Mouse (Mus musculus) brown adipose tissue, adult 24 weeks (tissue): ENCODE results near the gene Tifa. TPM values are rescaled to one million over a fixed set of nuclear protein-coding genes. Genes with fewer than 3 reads are reported as not detected.

Experiments
- H3K27ac ChIP-seq: fragments of 200-500 bp; replicated peaks from 2 replicates; pipeline ENCODE4 v1.5.1; 2012; ENCODE audit warnings: low read depth, mild to moderate bottlenecking, low read length
- H3K4me1 ChIP-seq: fragments of 200-500 bp; 2 replicates; pipeline ENCODE4 v1.6.1; 2012; ENCODE audit warnings: low read length, mixed read lengths; ENCODE audit not compliant: control insufficient read depth, insufficient read depth, insufficient read length
- H3K4me3 ChIP-seq: fragments of 200-500 bp; 2 replicates; pipeline ENCODE4 v1.5.1; 2012; ENCODE audit warnings: low read depth, mild to moderate bottlenecking, low read length, moderate library complexity; ENCODE audit not compliant: insufficient read depth
- polyA plus RNA-seq: library from polyadenylated mRNA; stranded (reverse); fragments of >200 nt; gene quantifications from 2 replicates; pipeline ENCODE4 v1.2.4, GENCODE M21; 2012; ENCODE audit not compliant: missing spikeins, insufficient read depth, insufficient read length

The Tifa gene
- polyA plus RNA-seq, 1 experiment = 1.8 TPM

DNA sequence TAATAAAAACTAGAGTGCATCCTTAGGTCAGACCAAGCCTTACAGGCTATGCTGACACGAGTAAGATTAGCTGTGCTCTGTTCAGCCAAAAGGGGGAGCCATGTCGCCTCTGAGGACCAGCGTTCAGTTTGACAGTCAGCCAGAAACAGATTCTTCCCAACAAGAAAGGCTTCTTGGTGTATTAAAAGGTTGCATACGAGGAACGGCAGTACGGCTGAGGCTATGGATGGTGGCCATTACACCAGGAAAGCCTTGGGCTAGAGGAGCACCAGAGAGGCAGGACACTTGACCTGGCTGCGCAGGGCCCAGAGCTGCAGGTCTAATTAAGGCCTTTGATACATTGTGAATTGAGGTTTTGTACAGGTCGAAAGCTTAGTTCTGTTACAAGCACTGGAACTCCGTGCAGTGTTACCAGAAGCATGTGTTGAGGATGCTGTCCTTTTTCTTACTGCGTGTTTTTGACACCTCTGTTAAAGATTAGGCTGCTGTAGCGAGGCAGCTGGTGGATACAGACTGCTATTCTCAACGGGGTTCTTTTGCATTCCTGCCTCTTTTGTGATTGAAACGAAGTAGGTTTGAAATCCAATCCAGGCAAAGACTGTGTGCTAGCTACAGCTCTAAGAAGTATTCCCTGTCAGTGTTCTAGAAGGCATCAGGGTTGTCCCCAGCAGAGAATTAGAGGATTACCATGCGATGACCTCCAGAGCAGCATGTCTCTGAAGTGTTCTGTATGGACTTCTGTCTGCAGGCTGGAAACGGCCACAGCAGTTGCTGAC lies 64.0 kb downstream of the Tifa start:
- Histone ChIP-seq H3K4me3 (no peak overlapping the region), H3K4me1 (no peaks in the 10 kb centered on the region), H3K27ac (no peak overlapping the region)

DNA sequence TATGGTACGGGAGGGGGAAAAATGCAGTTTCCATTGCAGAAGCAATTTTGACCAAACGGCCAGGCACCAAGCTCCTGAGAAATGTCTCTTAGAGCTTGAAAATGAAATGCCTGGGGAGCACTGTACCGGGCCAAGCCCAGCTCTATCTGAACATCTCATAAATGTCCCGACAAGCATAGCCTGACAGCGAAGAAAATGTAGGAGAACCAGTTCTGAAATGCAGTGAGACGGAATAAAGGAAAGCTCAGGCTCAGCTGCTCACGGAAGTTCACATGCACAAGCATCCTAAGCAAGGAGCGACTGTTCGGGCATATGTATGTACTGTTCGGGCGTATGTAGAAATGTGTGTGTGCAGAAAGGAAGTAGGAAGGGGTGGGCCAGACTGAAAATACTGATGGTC lies 71.7 kb downstream of the Tifa start:
- H3K4me1 ChIP-seq = no peaks in the 10 kb centered on the region
- H3K27ac ChIP-seq = no peak overlapping the region
- H3K4me3 ChIP-seq = no peak overlapping the region

DNA sequence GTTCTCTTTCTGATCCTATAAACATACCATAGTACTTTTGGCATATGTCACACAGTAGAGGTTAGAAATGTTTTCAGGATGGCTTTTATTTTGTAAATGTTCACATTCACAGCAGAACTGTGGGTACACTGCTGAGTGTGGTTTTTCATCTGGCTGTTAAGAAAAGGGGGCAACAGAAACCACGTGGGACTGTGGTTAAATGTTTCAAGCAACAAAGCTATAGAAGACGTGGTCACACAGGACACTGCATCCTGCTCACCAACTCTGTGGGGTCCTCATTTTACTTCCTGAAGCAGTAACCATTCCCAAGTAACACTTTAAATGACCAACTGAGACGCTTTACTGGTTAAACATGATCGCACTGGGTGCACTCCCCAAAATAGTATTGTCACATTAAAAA lies 72.9 kb downstream of the Tifa start:
- Histone ChIP-seq H3K4me3 (no peak overlapping the region), H3K27ac (no peak overlapping the region), H3K4me1 (no peaks in the 10 kb centered on the region)

DNA sequence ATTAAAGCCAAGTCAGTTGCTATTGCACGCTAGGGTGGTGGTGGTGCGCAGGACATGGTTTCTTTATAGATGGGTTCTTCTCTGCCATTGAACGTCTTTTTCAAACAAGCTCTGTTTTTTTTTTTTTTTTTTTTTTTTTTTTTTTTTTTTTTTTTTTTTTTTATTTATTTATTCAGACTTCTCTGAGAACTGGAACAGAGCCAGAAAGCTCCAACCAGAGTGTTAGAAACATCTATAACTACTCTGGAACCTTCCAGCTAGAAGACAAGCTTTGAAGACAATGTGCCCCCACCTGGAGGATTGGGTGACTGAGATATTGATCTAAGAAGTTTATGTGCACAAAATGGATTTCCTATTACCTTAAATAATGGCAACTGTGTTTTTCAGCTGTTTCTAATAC lies 74.0 kb downstream of the Tifa start:
- H3K27ac ChIP-seq = no peak overlapping the region
- H3K4me3 ChIP-seq = no peak overlapping the region
- no peaks in the 10 kb centered on the region for H3K4me1 ChIP-seq

DNA sequence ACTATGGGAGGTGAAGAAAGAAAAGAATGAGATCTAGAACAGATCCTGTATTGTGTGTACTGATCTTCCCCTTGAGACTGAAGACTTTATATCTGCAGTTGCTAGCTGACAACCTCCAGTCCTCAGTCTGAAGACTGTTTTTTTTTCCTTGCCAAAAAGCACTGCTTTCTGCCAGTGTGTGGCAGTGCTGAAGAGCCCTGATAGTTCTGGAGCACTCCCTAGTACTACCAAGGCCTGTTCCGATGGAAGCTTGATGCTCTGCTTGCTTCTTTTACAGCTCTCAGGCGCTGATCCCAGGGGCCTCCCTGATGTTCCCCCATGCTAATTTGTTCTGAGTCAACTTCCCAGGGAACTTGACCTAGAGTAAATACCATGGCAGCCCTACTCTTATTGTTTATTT lies 74.6 kb downstream of the Tifa start:
- no peak overlapping the region for H3K27ac ChIP-seq
- H3K4me3 ChIP-seq = no peak overlapping the region
- H3K4me1 ChIP-seq = no peaks in the 10 kb centered on the region

DNA sequence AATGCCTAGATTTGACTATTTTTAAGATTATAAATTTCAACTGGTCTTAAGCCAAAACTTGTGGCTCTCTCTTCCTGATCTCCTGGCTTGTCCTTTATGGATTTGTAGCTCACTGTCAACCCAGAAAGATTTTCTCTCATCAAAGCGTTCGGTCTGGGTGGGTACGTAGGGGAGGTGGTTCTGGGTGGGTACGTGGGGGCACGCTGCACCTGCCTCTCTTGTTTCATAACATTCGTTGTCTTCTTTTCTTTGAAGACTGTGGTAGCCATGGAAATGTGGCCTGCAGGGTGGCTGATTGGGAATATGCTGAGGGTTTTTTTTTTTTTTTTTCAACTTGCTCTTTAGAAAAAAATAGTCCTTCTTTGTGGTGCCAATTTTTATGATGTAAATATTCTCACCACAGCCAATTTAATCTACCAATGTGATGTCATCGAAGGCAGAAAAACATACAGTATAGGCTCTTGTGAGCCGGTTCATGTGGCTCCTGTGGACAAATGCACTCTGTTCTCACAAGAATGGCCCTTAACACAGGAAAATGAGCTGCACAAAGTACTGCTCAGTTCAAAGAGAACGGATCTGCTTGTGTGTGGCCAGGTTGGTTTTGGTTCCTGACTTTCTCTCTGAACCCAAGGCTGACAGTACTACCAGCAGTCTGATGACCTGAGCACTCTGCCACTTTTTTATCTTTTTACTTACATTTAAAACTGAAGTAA lies 78.6 kb downstream of the Tifa start:
- Histone ChIP-seq H3K4me1 (no peaks in the 10 kb centered on the region; the same call in 1 of the 2 replicates), H3K27ac (no peak overlapping the region), H3K4me3 (no peak overlapping the region)

DNA sequence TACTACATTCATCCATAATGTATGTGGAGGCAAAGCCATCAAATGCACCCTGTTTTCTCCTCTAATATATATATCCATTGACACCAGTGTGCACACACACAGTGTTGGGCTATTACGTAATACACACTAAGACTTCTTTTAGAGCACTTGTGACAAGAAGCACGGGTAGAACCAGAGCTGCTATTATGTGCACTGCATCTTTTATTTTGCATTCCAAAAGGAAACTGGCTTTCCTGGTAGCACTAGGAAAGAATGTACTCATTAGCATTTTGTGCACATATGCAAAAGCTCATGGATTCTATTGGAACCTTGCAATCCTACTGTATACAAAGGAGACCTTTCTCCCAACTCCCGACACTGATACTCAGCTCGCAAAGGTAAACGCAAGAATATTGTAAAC lies 79.3 kb downstream of the Tifa start:
- no peak overlapping the region for H3K27ac ChIP-seq
- H3K4me3 ChIP-seq = no peak overlapping the region
- no peaks in the 10 kb centered on the region; the same call in 1 of the 2 replicates for H3K4me1 ChIP-seq

DNA sequence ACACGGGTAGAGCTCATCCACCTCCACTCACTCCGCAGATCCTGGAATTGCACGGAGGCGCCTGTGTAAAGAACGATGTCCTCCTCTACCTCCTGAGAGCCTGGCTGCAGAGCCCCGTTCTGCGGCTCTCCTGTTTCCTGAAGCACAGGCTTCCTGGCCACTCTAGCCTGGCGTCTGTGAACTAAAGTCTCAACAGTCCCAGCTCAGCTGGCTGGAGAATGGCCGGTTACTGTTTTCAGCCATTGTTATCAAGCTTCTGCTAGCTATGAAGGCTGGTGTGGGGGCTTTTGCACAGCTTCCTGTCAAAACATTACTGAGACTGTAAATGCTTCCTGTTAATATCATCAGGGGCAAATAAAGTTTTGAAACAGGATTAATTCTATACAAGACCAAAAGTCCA lies 82.0 kb downstream of the Tifa start:
- Histone ChIP-seq H3K4me3 (no peak overlapping the region), H3K27ac (no peak overlapping the region; the same call in 1 of the 2 replicates), H3K4me1 (no peaks in the 10 kb centered on the region; the same call in 1 of the 2 replicates)

DNA sequence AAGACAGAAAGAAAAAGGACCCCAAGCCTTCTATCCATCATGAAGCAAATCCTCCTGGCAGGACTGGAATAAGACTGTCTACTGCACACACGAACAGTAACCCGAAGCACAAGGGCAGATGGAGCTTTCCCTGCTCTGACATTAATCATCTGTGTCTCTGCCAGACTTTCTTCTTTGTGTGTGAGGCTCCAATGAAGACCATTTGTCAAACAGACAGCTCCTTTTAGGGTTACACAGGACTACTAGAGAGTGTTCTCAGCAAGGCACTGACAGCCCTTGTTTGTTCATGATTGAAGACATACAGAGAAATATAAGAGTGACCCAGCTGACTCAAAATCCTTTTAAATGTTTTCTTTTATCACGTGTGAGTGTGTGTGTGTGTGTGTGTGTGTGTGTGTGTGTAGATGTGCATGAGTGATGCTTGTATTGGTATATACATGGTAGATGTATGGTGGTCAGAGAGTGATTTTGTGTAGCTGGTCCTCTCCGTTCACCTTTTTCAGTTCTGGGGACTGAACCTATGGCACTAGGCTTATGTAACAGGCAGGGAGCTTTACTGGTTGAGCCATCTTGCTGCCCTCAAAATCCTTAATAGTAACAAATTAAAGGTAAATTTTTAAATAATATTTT lies 84.8 kb downstream of the Tifa start:
- no peak overlapping the region for H3K27ac ChIP-seq
- H3K4me3 ChIP-seq = no peak overlapping the region
- no peaks in the 10 kb centered on the region; the same call in 1 of the 2 replicates for H3K4me1 ChIP-seq

DNA sequence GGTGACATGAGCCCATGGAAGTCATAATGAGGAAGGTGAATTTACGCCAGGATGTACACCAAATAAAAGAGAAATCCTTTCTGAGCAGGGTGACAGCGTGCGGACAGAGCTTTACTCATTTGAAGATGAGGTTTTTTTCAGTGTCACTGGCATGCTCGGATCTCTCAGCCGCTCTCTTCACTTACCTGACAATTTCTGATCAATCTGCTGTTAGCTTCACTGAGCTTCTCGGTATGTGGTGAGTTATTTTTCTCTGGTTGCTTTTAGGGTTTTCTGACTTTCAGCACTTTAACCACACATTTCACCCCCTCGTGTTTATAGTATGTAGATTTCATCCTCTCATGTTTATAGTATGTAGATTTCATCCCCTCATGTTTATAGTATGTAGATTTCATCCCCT lies 85.5 kb downstream of the Tifa start:
- Histone ChIP-seq H3K4me1 (no peaks in the 10 kb centered on the region; the same call in 1 of the 2 replicates), H3K4me3 (no peak overlapping the region), H3K27ac (no peak overlapping the region)

DNA sequence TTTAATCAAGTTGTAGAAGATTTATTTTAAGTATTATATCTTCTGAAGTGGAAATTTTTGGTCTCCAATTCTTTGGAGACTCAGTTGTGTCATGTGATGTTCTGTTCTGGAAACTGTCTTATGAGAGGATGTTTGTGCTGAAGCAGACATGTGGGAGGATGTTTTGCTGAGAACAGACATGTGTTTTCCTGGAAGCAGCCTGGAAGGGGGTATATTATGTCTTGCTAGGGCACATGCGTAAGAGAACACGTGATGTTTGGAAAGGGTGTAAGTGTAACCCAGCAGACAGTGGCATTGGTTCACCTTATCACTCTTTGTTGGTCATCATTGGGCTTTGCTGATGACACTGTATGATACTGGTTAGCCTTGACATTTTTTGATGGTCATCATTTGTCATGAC lies 85.9 kb downstream of the Tifa start:
- Histone ChIP-seq H3K4me3 (no peak overlapping the region), H3K4me1 (no peaks in the 10 kb centered on the region; the same call in 1 of the 2 replicates), H3K27ac (no peak overlapping the region)

DNA sequence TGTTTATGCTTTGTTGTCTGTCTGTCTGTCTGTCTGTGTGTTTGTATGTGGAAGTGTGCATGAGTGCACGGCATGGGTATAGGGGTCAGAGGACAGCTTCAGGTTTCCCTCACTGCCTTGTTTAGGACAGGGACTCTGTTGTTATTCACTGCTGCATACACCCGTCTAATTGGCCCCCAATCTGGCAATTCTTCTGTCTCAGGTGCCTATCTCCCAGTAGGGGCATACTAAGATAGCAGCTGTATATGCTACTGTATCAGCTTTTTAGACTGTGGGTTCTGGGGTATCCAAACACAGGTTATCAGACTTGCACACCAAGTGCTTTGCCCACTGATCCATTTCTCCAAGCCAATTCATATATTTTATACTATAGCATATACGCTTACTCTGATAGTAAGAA lies 90.4 kb downstream of the Tifa start:
- peaks cover 3% of the 10 kb centered on the region; the same call in 1 of the 2 replicates for H3K4me1 ChIP-seq
- no peak overlapping the region for H3K27ac ChIP-seq
- no peak overlapping the region for H3K4me3 ChIP-seq

DNA sequence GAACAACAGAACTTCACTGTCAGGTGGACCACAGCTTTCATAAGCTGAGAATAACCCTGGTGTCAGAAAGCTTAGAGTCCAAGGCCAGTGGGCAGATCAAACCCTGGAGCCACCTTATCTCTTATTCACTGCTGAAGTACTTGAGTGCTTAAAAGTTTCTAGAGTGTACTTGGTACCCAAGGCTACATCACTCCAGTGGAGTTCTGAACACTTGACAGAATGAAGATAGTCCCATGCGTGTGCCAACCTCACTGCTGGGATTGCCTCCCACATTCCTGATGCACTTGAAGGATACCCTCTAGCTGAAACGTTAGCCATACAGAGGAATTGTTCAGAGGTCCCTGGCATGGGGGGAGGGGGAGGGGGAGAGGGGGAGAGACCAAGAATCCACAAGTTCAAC lies 92.1 kb downstream of the Tifa start:
- Histone ChIP-seq H3K4me3 (no peak overlapping the region), H3K27ac (no peak overlapping the region), H3K4me1 (peaks cover 3% of the 10 kb centered on the region; the same call in 1 of the 2 replicates)
